Mouse (Mus musculus) E14TG2a.4 (cell line): ENCODE measurements around the gene Hectd2.
A peak's percentile ranks its signal among the peaks of the same experiment; 100 is the strongest.

ENCODE experiments used
- H3K27me3 ChIP-seq: 2 replicates; pipeline ENCODE4 v1.6.1; 2014; ENCODE audit warnings: low read length, control low read depth; ENCODE audit not compliant: insufficient read depth
- H3K36me3 ChIP-seq: 2 replicates; pipeline ENCODE4 v1.6.1; 2014; ENCODE audit warnings: low read length, control low read depth; ENCODE audit not compliant: insufficient read depth
- H3K4me1 ChIP-seq: replicated peaks from 2 replicates; pipeline ENCODE4 v1.6.1; 2014; ENCODE audit warnings: low read depth, low read length, control low read depth
- H3K4me3 ChIP-seq: replicated peaks from 2 replicates; pipeline ENCODE4 v1.5.1; 2014; ENCODE audit warnings: mild to moderate bottlenecking, low read length
- H3K9me3 ChIP-seq: 2 replicates; pipeline ENCODE4 v1.6.1; 2014; ENCODE audit warnings: low read length, control low read depth
- CTCF ChIP-seq: conservative IDR thresholded peaks from 2 replicates; pipeline ENCODE4 v1.5.1; 2014; ENCODE audit warnings: low read length
- NANOG ChIP-seq: IDR thresholded peaks from 2 replicates; pipeline ENCODE4 v1.6.1; 2014; ENCODE audit warnings: borderline replicate concordance, low read length, mixed read lengths
- POU5F1 ChIP-seq: IDR thresholded peaks from 2 replicates; pipeline ENCODE4 v1.6.1; 2014; ENCODE audit warnings: low read length, borderline replicate concordance

Gene Hectd2

GRCm38 (mm10) chr19:36554046-36554784 is at the start of gene Hectd2:
TSS of gene Hectd2 (plus strand) at chr19:36554639.
- Histone ChIP-seq H3K9me3 (no peaks in the 10 kb centered on the region), H3K36me3 (no peaks in the 10 kb centered on the region), H3K4me3 (peak within 1 kb of the TSS; percentile 91), H3K4me1 (peaks cover 11% of the 10 kb centered on the region), H3K27me3 (peaks cover 39% of the 10 kb centered on the region)
- TF ChIP-seq CTCF (no peak), POU5F1 (no peak), NANOG (no peak)

- no peaks in the 10 kb centered on the region for H3K27me3 ChIP-seq
- no peaks in the 10 kb centered on the region for H3K4me1 ChIP-seq
- H3K36me3 ChIP-seq = no peaks in the 10 kb centered on the region
- no peak overlapping the region for H3K4me3 ChIP-seq
- TF ChIP-seq CTCF (no peak), POU5F1 (no peak), NANOG (no peak)
- no peaks in the 10 kb centered on the region for H3K9me3 ChIP-seq
Observed at GRCm38 (mm10) chr19:36504716-36505115, 49.7 kb upstream of the Hectd2 start.

GRCm38 (mm10) chr19:36511305-36511704 is 43.1 kb upstream of the Hectd2 start:
- no peaks in the 10 kb centered on the region for H3K27me3 ChIP-seq
- no peaks in the 10 kb centered on the region for H3K9me3 ChIP-seq
- no peak overlapping the region for H3K4me3 ChIP-seq
- H3K4me1 ChIP-seq = no peaks in the 10 kb centered on the region
- no peaks in the 10 kb centered on the region for H3K36me3 ChIP-seq
- no peak for TF ChIP-seq NANOG
- no peak for TF ChIP-seq CTCF
- TF ChIP-seq POU5F1 = no peak

GRCm38 (mm10) chr19:36518461-36518860 is 36.0 kb upstream of the Hectd2 start:
- TF ChIP-seq POU5F1 (no peak), NANOG (no peak), CTCF (no peak)
- no peak overlapping the region for H3K4me3 ChIP-seq
- H3K36me3 ChIP-seq = no peaks in the 10 kb centered on the region
- H3K4me1 ChIP-seq = no peaks in the 10 kb centered on the region
- no peaks in the 10 kb centered on the region for H3K9me3 ChIP-seq
- H3K27me3 ChIP-seq = no peaks in the 10 kb centered on the region

- Histone ChIP-seq H3K27me3 (no peaks in the 10 kb centered on the region), H3K4me3 (no peak overlapping the region), H3K9me3 (no peaks in the 10 kb centered on the region), H3K4me1 (no peaks in the 10 kb centered on the region), H3K36me3 (no peaks in the 10 kb centered on the region)
- TF ChIP-seq POU5F1 (no peak), CTCF (no peak), NANOG (no peak)
Observed at GRCm38 (mm10) chr19:36521568-36521967, 32.9 kb upstream of the Hectd2 start.

- H3K4me3 ChIP-seq = no peak overlapping the region
- H3K36me3 ChIP-seq = no peaks in the 10 kb centered on the region
- no peak for TF ChIP-seq POU5F1
- no peak for TF ChIP-seq CTCF
- no peak for TF ChIP-seq NANOG
- no peaks in the 10 kb centered on the region for H3K4me1 ChIP-seq
- no peaks in the 10 kb centered on the region for H3K9me3 ChIP-seq
- H3K27me3 ChIP-seq = no peaks in the 10 kb centered on the region
Observed at GRCm38 (mm10) chr19:36522558-36523195, 31.8 kb upstream of the Hectd2 start.

GRCm38 (mm10) chr19:36525071-36525470 is 29.4 kb upstream of the Hectd2 start:
- H3K36me3 ChIP-seq = no peaks in the 10 kb centered on the region
- H3K9me3 ChIP-seq = no peaks in the 10 kb centered on the region
- no peak overlapping the region for H3K4me3 ChIP-seq
- no peak for TF ChIP-seq POU5F1
- TF ChIP-seq CTCF = no peak
- no peak for TF ChIP-seq NANOG
- no peaks in the 10 kb centered on the region for H3K4me1 ChIP-seq
- no peaks in the 10 kb centered on the region for H3K27me3 ChIP-seq

- Histone ChIP-seq H3K9me3 (no peaks in the 10 kb centered on the region), H3K4me3 (no peak overlapping the region), H3K27me3 (peaks cover 19% of the 10 kb centered on the region), H3K36me3 (no peaks in the 10 kb centered on the region), H3K4me1 (peaks cover 25% of the 10 kb centered on the region)
- TF ChIP-seq NANOG (no peak), CTCF (peak; percentile 66)
Observed at GRCm38 (mm10) chr19:36533082-36533481, 21.4 kb upstream of the Hectd2 start.
